Mouse (Mus musculus): ENCODE data around the gene Uck2.

Uck2 gene

GRCm38 (mm10) chr1:167259702-167260101, 25.4 kb downstream of the Uck2 start:
- CTCF ChIA-PET: no interaction called here

- CTCF ChIA-PET: no interaction called here
Measured at GRCm38 (mm10) chr1:167256724-167257302, 28.3 kb downstream of the Uck2 start.

- CTCF ChIA-PET: no interaction called here
Measured at GRCm38 (mm10) chr1:167253579-167253978, 31.5 kb downstream of the Uck2 start.

GRCm38 (mm10) chr1:167249881-167250280, 35.2 kb downstream of the Uck2 start:
- CTCF ChIA-PET: no interaction called here

GRCm38 (mm10) chr1:167249252-167249651, 35.9 kb downstream of the Uck2 start:
- CTCF ChIA-PET: no interaction called here

GRCm38 (mm10) chr1:167247886-167248285, 37.2 kb downstream of the Uck2 start:
- CTCF ChIA-PET: no interaction called here

GRCm38 (mm10) chr1:167246976-167247375, 38.1 kb downstream of the Uck2 start:
- CTCF ChIA-PET: no interaction called here

GRCm38 (mm10) chr1:167246275-167246674, 38.8 kb downstream of the Uck2 start:
- CTCF ChIA-PET: interaction anchor here (0.6 kb wide), 1 partner anchor 1341 kb away, joined by 3 read pairs; no protein-coding TSS in a partner anchor

- CTCF ChIA-PET: interaction anchor here (1.1 kb wide), 1 partner anchor 149 kb away, joined by 3 read pairs; no protein-coding TSS in a partner anchor
Measured at GRCm38 (mm10) chr1:167245180-167245641, 39.9 kb downstream of the Uck2 start.

- CTCF ChIA-PET: no interaction called here
Measured at GRCm38 (mm10) chr1:167242191-167242681, 42.9 kb downstream of the Uck2 start.

GRCm38 (mm10) chr1:167241487-167241886, 43.6 kb downstream of the Uck2 start:
- CTCF ChIA-PET: interaction anchor here (0.6 to 1.0 kb wide), 2 partner anchors 66 to 120 kb away, joined by 3 to 12 read pairs; no protein-coding TSS in a partner anchor

- CTCF ChIA-PET: interaction anchor here (0.5 to 0.6 kb wide), 2 partner anchors 240 to 1412 kb away, joined by 3 to 13 read pairs; no protein-coding TSS in a partner anchor
Measured at GRCm38 (mm10) chr1:167240361-167240760, 44.8 kb downstream of the Uck2 start.

GRCm38 (mm10) chr1:167239916-167240315, 45.2 kb downstream of the Uck2 start:
- CTCF ChIA-PET: interaction anchor here (0.5 to 0.6 kb wide), 2 partner anchors 239 to 1411 kb away, joined by 3 to 13 read pairs; no protein-coding TSS in a partner anchor

GRCm38 (mm10) chr1:167237798-167238197, 47.3 kb downstream of the Uck2 start:
- CTCF ChIA-PET: no interaction called here

- CTCF ChIA-PET: no interaction called here
Measured at GRCm38 (mm10) chr1:167236790-167237189, 48.3 kb downstream of the Uck2 start.

GRCm38 (mm10) chr1:167234344-167234743, 50.8 kb downstream of the Uck2 start:
- CTCF ChIA-PET: no interaction called here

- CTCF ChIA-PET: no interaction called here
Measured at GRCm38 (mm10) chr1:167232918-167233317, 52.2 kb downstream of the Uck2 start.

GRCm38 (mm10) chr1:167231612-167232283, 53.4 kb downstream of the Uck2 start:
- CTCF ChIA-PET: no interaction called here

GRCm38 (mm10) chr1:167230930-167231611, 54.0 kb downstream of the Uck2 start:
- CTCF ChIA-PET: no interaction called here

GRCm38 (mm10) chr1:167222382-167223010, 62.6 kb downstream of the Uck2 start:
- CTCF ChIA-PET: interaction anchor here (0.6 kb wide), 1 partner anchor 92 kb away, joined by 5 read pairs; no protein-coding TSS in a partner anchor

- CTCF ChIA-PET: interaction anchor here (0.7 to 1.2 kb wide), 5 partner anchors 8 to 162 kb away, joined by 3 to 5 read pairs (median 4); no protein-coding TSS in a partner anchor
Measured at GRCm38 (mm10) chr1:167220303-167221174, 64.6 kb downstream of the Uck2 start.
